Mouse (Mus musculus): Measurements from ENCODE around the gene Tob1. TPM values are rescaled to one million over a fixed set of nuclear protein-coding genes. Genes with fewer than 3 reads are reported as not detected.
A peak's percentile ranks its signal among the peaks of the same experiment; 100 is the strongest.

Gene Tob1
- 27.9 and 31.1 TPM in 2 replicates for polyA plus RNA-seq (2014; fragmentation: Nextera tagmentation; extraction: Ambion mirVana)

DNA sequence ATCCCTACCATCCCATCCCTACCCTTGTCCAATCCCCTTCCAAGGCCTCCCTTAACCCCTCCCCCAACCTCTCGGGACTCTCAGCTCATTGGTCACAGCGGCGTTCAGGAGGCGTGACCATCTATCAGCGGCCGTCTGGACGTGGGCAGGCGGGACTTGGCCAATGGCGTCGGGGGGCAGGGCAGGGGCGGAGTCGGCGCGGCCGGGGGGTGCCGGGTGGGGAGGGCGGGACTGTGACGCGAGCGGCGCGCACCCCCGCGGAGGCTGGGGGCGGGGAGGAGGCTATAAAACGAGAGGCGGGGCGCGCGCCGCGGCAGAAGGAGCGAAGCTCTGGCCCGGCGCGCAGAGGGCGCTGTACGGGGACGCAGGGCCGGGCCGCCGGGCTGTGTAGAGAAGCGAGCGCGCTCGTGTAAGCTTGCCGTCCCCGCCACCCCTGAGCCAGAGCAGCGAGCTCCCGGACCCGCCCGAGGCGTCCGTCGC is at the start of gene Tob1:
Gene Tob1, plus strand, starts transcription at position 331 of the 480 bp plus-strand sequence.
- peak; percentile 96 for ATAC-seq (ENCODE audit: low read depth)
- Histone ChIP-seq H3K9me3 (ENCODE audit: control insufficient read depth, low read length) (no peaks in the 10 kb centered on the region), H3K4me1 (ENCODE audit: control insufficient read depth, insufficient read depth, low read length) (peaks cover 20% of the 10 kb centered on the region), H3K9ac (replicated peaks; ENCODE audit: low read depth, low read length) (peak within 1 kb of the TSS; percentile 99), H3K4me2 (ENCODE audit: low read depth, low read length) (peak within 1 kb of the TSS; percentile 66), H3K36me3 (ENCODE audit: control insufficient read depth, insufficient read depth, low read length) (peaks cover 12% of the 10 kb centered on the region; the same call in 1 of the 2 replicates), H3K27ac (ENCODE audit: low read depth, low read length) (peak within 1 kb of the TSS; percentile 98), H3K27me3 (ENCODE audit: control insufficient read depth, insufficient read depth, low read length) (no peaks in the 10 kb centered on the region), H3K4me3 (ENCODE audit: low read depth, low read length) (peak within 1 kb of the TSS; percentile 97)
- WGBS: 0% methylated on average over 10 of the region's 55 CpGs

- no peaks in the 10 kb centered on the region for H3K9me3 ChIP-seq (ENCODE audit: control insufficient read depth, low read length)
- H3K36me3 ChIP-seq (ENCODE audit: control insufficient read depth, insufficient read depth, low read length): no peaks in the 10 kb centered on the region
- no peaks in the 10 kb centered on the region for H3K27me3 ChIP-seq (ENCODE audit: control insufficient read depth, insufficient read depth, low read length)
- H3K9ac ChIP-seq (replicated peaks; ENCODE audit: low read depth, low read length): no peak overlapping the region
- H3K4me3 ChIP-seq (ENCODE audit: low read depth, low read length): no peak overlapping the region
- H3K27ac ChIP-seq (ENCODE audit: low read depth, low read length): peak overlapping the region; percentile 99
- H3K4me2 ChIP-seq (ENCODE audit: low read depth, low read length): no peak overlapping the region
- no peak for ATAC-seq (ENCODE audit: low read depth)
- peaks cover 25% of the 10 kb centered on the region for H3K4me1 ChIP-seq (ENCODE audit: control insufficient read depth, insufficient read depth, low read length)
- 89% methylated on average over 11 of the region's 11 CpGs for WGBS
Observed at GRCm38 (mm10) chr11:94161867-94162581, 49.2 kb upstream of the Tob1 start.

GRCm38 (mm10) chr11:94163005-94163767 is 48.1 kb upstream of the Tob1 start:
- 41% methylated on average over 9 of the region's 9 CpGs for WGBS
- no peak overlapping the region for H3K4me3 ChIP-seq (ENCODE audit: low read depth, low read length)
- peaks cover 25% of the 10 kb centered on the region for H3K4me1 ChIP-seq (ENCODE audit: control insufficient read depth, insufficient read depth, low read length)
- no peaks in the 10 kb centered on the region for H3K9me3 ChIP-seq (ENCODE audit: control insufficient read depth, low read length)
- H3K27ac ChIP-seq (ENCODE audit: low read depth, low read length): no peak overlapping the region
- H3K9ac ChIP-seq (replicated peaks; ENCODE audit: low read depth, low read length): no peak overlapping the region
- no peaks in the 10 kb centered on the region for H3K27me3 ChIP-seq (ENCODE audit: control insufficient read depth, insufficient read depth, low read length)
- H3K36me3 ChIP-seq (ENCODE audit: control insufficient read depth, insufficient read depth, low read length): no peaks in the 10 kb centered on the region
- ATAC-seq (ENCODE audit: low read depth): no peak
- H3K4me2 ChIP-seq (ENCODE audit: low read depth, low read length): no peak overlapping the region

DNA sequence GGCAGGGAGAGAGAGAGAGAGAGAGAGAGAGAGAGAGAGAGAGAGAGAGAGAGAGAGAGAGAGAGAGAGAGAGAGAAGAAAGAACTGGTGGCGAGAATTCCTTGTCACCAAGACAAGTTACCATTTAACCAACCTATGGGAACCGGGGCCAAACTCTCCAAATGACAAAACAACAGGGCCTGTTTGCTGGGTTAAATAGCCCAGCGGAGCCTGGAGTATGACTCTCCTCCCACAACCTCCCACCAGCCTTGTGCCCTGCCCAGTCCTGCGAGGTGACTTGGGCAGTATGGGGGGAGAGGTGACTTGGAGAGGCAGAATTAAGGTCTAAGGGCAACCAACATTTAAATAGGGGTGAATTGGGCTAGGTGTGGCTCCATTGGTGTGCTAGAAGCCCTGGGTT is 45.5 kb upstream of the Tob1 start:
- 80% methylated on average over 4 of the region's 4 CpGs for WGBS
- H3K9me3 ChIP-seq (ENCODE audit: control insufficient read depth, low read length): no peaks in the 10 kb centered on the region
- no peak for ATAC-seq (ENCODE audit: low read depth)
- H3K4me2 ChIP-seq (ENCODE audit: low read depth, low read length): no peak overlapping the region
- no peak overlapping the region for H3K9ac ChIP-seq (replicated peaks; ENCODE audit: low read depth, low read length)
- H3K27me3 ChIP-seq (ENCODE audit: control insufficient read depth, insufficient read depth, low read length): no peaks in the 10 kb centered on the region
- no peaks in the 10 kb centered on the region for H3K36me3 ChIP-seq (ENCODE audit: control insufficient read depth, insufficient read depth, low read length)
- H3K4me1 ChIP-seq (ENCODE audit: control insufficient read depth, insufficient read depth, low read length): peaks cover 5% of the 10 kb centered on the region
- no peak overlapping the region for H3K27ac ChIP-seq (ENCODE audit: low read depth, low read length)
- H3K4me3 ChIP-seq (ENCODE audit: low read depth, low read length): no peak overlapping the region

DNA sequence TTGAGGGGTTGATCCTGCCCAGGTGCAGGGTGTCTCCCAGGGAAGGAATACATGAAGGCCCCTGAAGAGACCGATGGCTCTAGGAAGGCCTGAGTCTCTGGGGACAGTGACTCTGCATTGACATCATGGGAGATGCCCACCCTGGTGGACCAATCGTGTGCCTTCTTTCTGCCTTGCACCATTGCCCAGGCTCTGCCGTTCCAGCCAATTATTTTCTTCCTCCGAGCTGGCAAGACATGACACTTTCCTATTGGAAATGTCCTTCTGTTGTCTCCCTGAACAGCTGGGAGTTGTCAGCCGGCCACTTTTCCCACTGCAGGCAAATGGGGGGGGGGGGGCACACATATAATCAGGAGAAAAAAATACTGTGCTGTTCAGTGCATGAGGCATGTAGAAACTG is 43.0 kb upstream of the Tob1 start:
- Histone ChIP-seq H3K27me3 (ENCODE audit: control insufficient read depth, insufficient read depth, low read length) (no peaks in the 10 kb centered on the region), H3K9me3 (ENCODE audit: control insufficient read depth, low read length) (no peaks in the 10 kb centered on the region), H3K36me3 (ENCODE audit: control insufficient read depth, insufficient read depth, low read length) (no peaks in the 10 kb centered on the region), H3K4me3 (ENCODE audit: low read depth, low read length) (no peak overlapping the region), H3K27ac (ENCODE audit: low read depth, low read length) (0 out of 2 replicates have a peak overlapping the region, but pooled peaks have one; percentile 28), H3K4me2 (ENCODE audit: low read depth, low read length) (no peak overlapping the region), H3K4me1 (ENCODE audit: control insufficient read depth, insufficient read depth, low read length) (no peaks in the 10 kb centered on the region), H3K9ac (replicated peaks; ENCODE audit: low read depth, low read length) (no peak overlapping the region)
- no peak; the same call in 1 of the 2 replicates for ATAC-seq (ENCODE audit: low read depth)
- 37% methylated on average over 5 of the region's 5 CpGs for WGBS

- Histone ChIP-seq H3K4me1 (ENCODE audit: control insufficient read depth, insufficient read depth, low read length) (no peaks in the 10 kb centered on the region), H3K27ac (ENCODE audit: low read depth, low read length) (no peak overlapping the region), H3K4me2 (ENCODE audit: low read depth, low read length) (no peak overlapping the region), H3K27me3 (ENCODE audit: control insufficient read depth, insufficient read depth, low read length) (no peaks in the 10 kb centered on the region), H3K9ac (replicated peaks; ENCODE audit: low read depth, low read length) (no peak overlapping the region), H3K9me3 (ENCODE audit: control insufficient read depth, low read length) (no peaks in the 10 kb centered on the region), H3K4me3 (ENCODE audit: low read depth, low read length) (no peak overlapping the region), H3K36me3 (ENCODE audit: control insufficient read depth, insufficient read depth, low read length) (no peaks in the 10 kb centered on the region)
- 71% methylated on average over 5 of the region's 5 CpGs for WGBS
- no peak for ATAC-seq (ENCODE audit: low read depth)
Observed at GRCm38 (mm10) chr11:94169596-94169995, 41.7 kb upstream of the Tob1 start.

- WGBS: 85% methylated on average over 5 of the region's 5 CpGs
- no peak for ATAC-seq (ENCODE audit: low read depth)
- Histone ChIP-seq H3K27ac (ENCODE audit: low read depth, low read length) (no peak overlapping the region), H3K36me3 (ENCODE audit: control insufficient read depth, insufficient read depth, low read length) (no peaks in the 10 kb centered on the region), H3K27me3 (ENCODE audit: control insufficient read depth, insufficient read depth, low read length) (no peaks in the 10 kb centered on the region), H3K4me3 (ENCODE audit: low read depth, low read length) (no peak overlapping the region), H3K4me1 (ENCODE audit: control insufficient read depth, insufficient read depth, low read length) (0 out of 2 replicates have a peak, but pooled peaks cover 4% of the 10 kb centered on the region), H3K9me3 (ENCODE audit: control insufficient read depth, low read length) (no peaks in the 10 kb centered on the region), H3K4me2 (ENCODE audit: low read depth, low read length) (no peak overlapping the region), H3K9ac (replicated peaks; ENCODE audit: low read depth, low read length) (no peak overlapping the region)
Observed at GRCm38 (mm10) chr11:94171691-94172090, 39.6 kb upstream of the Tob1 start.

DNA sequence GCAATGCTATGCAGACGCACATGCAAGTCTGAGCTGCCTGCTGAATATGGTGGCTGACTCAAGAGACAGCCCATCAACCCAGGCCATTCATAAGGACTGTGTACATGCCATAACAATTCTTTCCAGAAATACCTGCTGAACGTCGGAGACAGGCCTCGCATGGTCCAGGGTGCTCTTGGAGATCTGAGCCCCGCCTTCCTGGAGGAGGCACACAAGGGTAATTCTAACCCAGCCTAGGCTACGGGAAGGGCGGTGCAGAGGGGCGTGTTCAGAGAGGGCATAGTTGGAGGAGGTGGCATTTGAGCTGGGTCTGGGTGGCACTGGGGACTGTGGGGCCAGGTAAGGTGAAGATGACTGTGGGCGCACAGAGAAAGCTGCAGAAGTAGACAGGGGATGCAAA is 39.1 kb upstream of the Tob1 start:
- Histone ChIP-seq H3K36me3 (ENCODE audit: control insufficient read depth, insufficient read depth, low read length) (no peaks in the 10 kb centered on the region), H3K4me3 (ENCODE audit: low read depth, low read length) (no peak overlapping the region), H3K4me1 (ENCODE audit: control insufficient read depth, insufficient read depth, low read length) (0 out of 2 replicates have a peak, but pooled peaks cover 4% of the 10 kb centered on the region), H3K27me3 (ENCODE audit: control insufficient read depth, insufficient read depth, low read length) (no peaks in the 10 kb centered on the region), H3K27ac (ENCODE audit: low read depth, low read length) (no peak overlapping the region), H3K9ac (replicated peaks; ENCODE audit: low read depth, low read length) (no peak overlapping the region), H3K4me2 (ENCODE audit: low read depth, low read length) (no peak overlapping the region), H3K9me3 (ENCODE audit: control insufficient read depth, low read length) (no peaks in the 10 kb centered on the region)
- 82% methylated on average over 9 of the region's 9 CpGs for WGBS
- ATAC-seq (ENCODE audit: low read depth): no peak

DNA sequence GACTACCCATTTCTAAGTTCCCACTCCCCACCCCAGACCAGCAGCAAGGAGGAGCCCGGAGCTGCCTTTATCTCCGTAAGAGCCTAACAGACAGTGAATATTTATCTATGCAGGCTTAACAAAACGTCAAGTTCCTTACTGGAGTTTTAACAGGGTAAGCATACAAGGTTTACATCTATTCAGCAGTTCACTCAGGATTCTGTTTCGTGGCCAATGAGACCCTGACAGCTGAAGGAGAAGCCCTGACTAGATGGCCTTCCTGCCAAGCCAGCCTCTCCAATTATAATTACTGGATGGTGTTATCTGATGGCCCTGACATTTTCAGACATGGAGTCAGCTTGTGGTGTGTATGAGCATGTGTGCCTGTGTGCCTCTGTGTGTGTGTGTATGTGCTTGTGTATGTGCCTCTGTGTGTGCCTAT is 37.5 kb upstream of the Tob1 start:
- H3K36me3 ChIP-seq (ENCODE audit: control insufficient read depth, insufficient read depth, low read length): no peaks in the 10 kb centered on the region
- 64% methylated on average over 4 of the region's 4 CpGs for WGBS

More for the DNA sequence above, 37.5 kb upstream of the Tob1 start:
- Histone ChIP-seq H3K9ac (replicated peaks; ENCODE audit: low read depth, low read length) (no peak overlapping the region), H3K9me3 (ENCODE audit: control insufficient read depth, low read length) (no peaks in the 10 kb centered on the region), H3K27ac (ENCODE audit: low read depth, low read length) (no peak overlapping the region), H3K4me2 (ENCODE audit: low read depth, low read length) (no peak overlapping the region), H3K4me1 (ENCODE audit: control insufficient read depth, insufficient read depth, low read length) (0 out of 2 replicates have a peak, but pooled peaks cover 4% of the 10 kb centered on the region), H3K4me3 (ENCODE audit: low read depth, low read length) (no peak overlapping the region), H3K27me3 (ENCODE audit: control insufficient read depth, insufficient read depth, low read length) (no peaks in the 10 kb centered on the region)
- ATAC-seq (ENCODE audit: low read depth): no peak

Measured in neural tube, embryonic 14.5 days (tissue).